Mouse (Mus musculus) large intestine, adult 2 months (tissue): ENCODE results near the gene Tsc2. TPM values are rescaled to one million over a fixed set of nuclear protein-coding genes. Genes with fewer than 3 reads are reported as not detected.

Source experiments
- DNase-seq: peaks from one replicate; pipeline ENCODE4 v3.0.0-alpha.2; 2012; ENCODE audit warnings: low read depth, low spot score
- WGBS: fragments of 180-500 bp; shearing (Covaris S2); methylation state at CpG from one replicate; pipeline ENCODE4 v1.1.7; 2018; 5-methylcytosine and 5-hydroxymethylcytosine counted together
- polyA plus RNA-seq: library from polyadenylated mRNA; depleted of rRNA; stranded (reverse); fragments of >200 nt; gene quantifications from 2 replicates; pipeline ENCODE4 v1.2.3, GENCODE M21; 2012

Gene Tsc2
- polyA plus RNA-seq, 1 experiment: 84.7 TPM

DNA sequence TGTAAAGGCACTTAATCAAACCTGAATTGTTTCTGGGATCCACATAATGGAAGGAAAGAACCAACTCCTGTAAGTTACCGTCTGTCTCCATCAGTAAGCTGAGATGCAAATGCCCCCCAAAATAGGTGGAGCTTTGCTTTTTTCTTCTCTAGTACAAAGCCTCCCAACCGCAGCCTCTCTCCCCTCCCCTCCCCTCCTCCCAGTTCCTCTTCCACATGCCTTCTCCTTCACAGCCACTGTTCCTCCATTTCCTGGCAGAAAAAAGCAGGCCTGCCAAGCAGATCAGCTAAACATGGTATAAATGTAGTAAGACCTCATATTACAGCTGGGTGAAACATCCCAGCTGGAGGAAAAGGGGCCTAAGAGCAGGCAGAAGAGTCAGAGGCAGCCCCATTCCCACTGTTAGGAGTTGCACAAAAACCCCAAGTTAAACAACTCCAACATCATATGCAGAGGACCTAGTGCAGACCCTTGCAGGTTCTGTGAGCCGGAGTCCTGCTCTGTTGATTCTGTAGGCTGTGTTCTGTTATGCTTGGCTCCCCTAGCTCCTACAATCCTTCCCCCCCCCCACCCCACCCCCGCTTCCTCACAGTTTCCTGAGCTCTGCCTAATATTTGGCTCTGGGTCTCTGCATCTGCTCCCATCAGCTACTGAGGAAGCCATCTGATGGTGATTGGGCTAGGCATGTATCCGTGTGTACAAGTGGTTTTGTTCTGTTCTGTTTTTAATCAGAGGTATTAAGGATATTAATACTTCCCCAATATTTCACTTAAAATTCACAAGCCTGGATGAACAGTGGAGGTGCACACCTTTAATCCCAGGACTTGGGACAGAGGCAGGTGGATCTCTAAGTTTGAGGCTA lies 48.6 kb downstream of the Tsc2 start:
- WGBS: 72% methylated on average over 5 of the region's 5 CpGs
- DNase-seq: no peak

DNA sequence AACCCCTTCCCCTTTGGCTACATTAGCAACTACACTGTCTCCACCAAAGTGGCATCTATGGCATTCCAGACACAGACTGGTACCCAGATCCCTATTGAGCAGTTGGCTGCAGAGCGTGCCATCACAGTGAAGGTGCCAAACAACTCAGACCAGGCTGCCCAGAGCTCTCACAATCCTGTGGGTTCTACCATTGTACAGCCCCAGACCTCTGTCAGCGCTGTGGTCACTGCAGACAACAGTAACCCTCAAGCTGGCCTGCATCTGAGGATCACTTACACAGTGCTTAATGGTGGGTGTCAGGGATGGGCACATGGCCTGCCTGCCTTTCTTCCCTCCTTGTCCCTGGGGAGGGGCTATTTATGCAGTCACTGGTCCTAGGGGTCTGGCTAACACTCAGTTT lies 52.1 kb downstream of the Tsc2 start:
- 99% methylated on average over 2 of the region's 2 CpGs for WGBS

DNA sequence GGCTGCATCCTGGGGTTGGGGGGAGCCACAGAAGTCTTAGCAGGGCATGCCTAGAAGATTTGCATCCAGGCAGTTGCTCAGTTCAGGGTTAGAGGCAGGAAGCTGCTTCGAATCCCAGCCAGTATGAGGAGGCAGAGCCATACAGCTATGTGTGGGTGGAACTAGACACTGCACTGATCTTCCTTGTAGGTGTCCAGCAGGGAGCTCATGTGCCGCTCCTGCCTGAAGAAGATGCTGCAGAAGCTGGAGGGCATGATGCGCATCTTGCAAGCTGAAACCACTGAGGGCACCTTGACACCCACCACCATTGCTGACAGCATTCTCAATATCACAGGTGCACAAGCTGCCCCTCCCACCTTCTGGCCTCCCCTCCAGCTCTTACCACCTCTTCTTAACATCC lies 52.9 kb downstream of the Tsc2 start:
- no peak for DNase-seq
- 91% methylated on average over 3 of the region's 3 CpGs for WGBS

More for the DNA sequence above, 52.1 kb downstream of the Tsc2 start:
- no peak for DNase-seq

DNA sequence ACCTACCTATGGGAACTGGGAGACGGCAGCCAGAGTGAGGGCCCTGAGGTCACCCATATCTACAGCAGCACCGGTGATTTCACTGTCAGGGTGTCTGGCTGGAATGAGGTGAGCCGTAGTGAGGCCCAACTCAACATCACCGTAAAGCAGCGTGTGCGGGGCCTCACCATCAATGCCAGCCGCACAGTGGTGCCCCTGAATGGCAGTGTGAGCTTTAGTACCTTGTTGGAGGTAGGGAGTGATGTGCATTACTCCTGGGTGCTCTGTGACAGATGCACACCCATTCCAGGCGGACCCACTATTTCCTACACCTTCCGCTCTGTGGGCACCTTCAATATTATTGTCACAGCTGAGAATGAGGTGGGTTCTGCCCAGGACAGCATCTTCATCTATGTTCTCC lies 58.6 kb downstream of the Tsc2 start:
- no peak for DNase-seq
- WGBS: 96% methylated on average over 9 of the region's 9 CpGs

DNA sequence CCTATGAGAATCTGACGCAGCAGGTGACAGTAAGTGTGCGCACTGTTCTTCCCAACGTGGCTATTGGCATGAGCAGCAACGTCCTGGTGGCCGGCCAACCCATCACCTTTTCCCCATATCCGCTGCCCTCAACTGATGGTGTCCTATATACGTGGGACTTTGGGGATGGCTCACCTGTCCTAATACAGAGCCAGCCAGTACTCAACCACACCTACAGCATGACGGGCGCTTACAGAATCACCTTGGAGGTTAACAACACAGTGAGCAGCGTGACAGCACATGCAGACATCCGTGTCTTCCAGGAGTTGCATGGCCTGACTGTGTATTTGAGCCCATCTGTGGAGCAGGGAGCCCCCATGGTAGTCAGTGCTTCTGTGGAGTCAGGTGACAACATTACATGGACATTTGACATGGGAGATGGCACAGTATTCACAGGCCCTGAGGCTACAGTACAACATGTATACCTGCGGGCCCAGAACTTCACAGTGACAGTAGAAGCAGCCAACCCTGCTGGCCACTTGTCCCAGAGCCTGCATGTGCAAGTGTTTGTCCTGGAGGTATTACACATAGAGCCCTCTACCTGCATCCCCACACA lies 59.7 kb downstream of the Tsc2 start:
- WGBS: 91% methylated on average over 12 of the region's 12 CpGs
- no peak for DNase-seq

DNA sequence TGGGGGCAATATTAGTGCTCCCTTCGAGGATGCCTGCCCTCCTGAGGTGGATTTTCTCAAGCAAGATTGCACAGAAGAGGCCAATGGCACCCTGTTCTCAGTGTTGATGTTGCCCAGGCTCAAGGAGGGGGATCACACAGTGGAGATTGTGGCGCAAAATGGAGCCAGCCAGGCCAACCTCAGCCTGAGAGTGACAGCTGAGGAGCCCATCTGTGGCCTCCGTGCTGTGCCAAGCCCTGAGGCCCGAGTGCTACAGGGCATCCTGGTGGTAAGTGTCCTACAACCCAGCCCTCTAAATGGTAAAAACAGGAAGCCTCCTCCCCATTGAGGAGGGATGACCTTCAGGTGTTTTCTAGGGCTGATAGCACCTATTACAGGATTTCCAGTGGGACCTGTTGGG lies 62.6 kb downstream of the Tsc2 start:
- no peak for DNase-seq
- WGBS: 84% methylated on average over 4 of the region's 4 CpGs

DNA sequence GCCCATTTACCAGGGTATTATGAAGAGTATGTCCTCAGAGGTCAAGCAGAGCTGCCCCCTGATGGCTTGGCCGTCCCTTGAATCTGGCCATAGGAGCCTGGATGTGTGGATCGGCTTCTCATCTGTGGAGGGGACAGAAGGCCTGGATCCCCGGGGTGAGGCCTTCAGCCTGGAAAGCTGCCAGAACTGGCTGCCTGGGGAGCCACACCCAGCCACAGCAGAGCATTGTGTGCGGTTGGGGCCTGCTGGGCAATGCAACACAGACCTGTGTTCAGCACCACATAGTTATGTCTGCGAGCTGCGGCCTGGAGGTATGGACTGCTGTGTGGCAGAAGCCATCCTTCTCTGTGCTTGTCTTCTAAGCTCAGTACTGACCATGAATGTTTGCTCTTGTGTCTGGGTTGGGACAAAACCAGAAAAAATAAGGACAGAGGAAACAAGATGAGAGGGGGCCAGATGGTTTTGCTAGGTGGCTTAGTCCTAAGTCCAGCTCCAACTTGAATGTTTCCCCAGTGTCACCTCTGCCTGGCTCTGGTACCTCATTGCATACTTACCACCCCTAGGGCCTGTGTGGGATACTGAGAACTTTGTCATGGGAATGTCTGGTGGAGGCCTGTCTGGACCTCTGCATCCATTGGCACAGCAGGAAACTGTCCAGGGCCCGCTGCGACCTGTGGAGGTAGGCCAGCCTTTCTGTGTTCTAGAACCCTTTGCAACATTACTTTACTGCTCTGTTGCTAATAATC lies 65.2 kb downstream of the Tsc2 start:
- WGBS: 31% methylated on average over 8 of the region's 8 CpGs
- peak; percentile 53 for DNase-seq

DNA sequence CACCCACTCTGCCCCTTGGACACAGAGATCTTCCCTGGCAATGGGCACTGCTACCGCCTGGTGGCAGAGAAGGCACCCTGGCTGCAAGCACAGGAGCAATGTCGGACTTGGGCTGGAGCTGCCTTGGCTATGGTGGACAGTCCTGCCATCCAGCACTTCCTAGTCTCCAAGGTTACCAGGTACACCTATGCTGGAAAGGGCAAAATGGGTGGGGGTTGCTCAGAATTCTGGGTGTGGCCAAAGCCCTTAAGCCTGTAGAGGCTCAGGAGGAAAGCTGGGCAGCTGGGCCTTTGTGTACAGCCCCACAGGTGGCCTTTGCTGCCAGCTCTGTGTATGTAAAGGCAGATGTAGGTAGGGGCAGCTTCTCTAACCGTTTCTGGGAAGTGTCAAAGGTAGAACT lies 66.6 kb downstream of the Tsc2 start:
- WGBS: 80% methylated on average over 3 of the region's 3 CpGs
- no peak for DNase-seq

DNA sequence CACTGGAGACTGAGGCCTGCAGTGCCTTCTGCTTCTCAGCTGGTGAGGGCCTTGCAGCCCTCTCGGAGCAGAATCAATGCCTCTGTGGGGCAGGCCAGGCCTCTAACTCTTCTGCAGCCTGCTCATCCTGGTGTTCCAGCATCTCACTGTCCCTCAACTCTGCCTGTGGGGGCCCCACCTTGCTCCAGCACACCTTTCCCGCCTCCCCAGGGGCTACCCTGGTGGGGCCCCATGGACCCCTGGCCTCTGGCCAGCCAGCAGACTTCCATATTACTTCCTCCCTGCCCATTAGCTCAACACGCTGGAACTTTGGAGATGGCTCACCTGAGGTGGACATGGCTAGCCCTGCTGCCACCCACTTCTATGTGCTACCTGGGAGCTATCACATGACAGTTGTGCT lies 67.3 kb downstream of the Tsc2 start:
- DNase-seq: no peak
- 73% methylated on average over 3 of the region's 3 CpGs for WGBS

DNA sequence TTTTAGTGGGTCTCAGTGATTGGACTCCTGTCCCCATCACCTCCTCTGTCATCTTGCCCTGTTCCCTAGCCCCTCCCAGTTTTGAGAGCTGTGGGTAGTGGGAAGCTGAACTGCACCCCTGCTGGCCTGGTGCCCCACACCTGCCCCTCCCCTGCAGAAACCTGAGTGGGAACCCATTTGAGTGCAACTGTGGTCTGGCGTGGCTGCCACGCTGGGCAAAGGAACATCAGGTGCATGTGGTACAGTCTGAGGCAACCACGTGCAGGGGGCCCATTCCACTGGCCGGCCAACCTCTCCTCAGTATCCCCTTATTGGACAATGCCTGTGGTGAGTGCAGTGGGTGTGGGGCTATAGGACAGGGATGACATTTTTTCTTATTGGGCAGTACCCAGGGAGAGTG lies 68.0 kb downstream of the Tsc2 start:
- 88% methylated on average over 4 of the region's 4 CpGs for WGBS
- DNase-seq: no peak

DNA sequence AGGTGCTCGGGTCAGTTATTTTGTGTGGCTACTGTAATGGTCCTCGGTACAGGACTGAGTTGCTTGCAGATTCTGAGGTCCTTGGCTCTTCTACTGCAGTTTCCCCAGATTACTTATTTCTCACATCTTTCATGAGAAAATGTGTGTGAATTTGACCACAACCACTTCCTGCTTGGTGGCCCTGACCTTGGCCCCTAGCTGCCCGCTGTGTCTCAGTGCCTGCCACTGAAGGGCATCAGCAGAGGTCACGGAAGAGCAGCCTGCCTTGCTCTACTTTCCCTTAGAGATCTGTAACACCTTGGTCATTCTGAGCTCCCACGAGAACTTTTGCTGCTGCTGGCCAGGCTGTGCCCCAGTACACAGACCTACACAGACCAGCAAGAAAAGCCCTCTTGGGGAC lies 68.8 kb downstream of the Tsc2 start:
- no peak for DNase-seq
- 76% methylated on average over 5 of the region's 5 CpGs for WGBS

DNA sequence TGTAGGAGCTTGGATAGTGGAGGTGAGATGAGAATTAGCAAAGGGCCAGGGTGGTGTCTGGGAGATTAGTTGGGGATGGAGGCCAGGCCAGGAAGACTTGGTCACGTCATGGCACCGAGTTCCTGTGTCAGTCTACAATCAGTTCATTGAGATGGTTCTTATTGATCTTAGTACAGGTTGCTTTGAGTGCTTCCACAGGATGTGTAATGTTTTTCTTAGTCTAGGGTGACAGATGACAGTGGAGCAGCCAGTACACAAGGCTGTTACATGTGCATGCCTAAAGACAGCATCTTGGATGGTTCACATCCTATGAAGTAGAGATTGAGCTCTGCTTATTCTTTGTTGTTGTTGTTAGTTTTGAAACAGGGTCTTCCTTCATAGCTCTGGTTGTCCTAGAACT lies 70.8 kb downstream of the Tsc2 start:
- WGBS: 97% methylated on average over 2 of the region's 2 CpGs

DNA sequence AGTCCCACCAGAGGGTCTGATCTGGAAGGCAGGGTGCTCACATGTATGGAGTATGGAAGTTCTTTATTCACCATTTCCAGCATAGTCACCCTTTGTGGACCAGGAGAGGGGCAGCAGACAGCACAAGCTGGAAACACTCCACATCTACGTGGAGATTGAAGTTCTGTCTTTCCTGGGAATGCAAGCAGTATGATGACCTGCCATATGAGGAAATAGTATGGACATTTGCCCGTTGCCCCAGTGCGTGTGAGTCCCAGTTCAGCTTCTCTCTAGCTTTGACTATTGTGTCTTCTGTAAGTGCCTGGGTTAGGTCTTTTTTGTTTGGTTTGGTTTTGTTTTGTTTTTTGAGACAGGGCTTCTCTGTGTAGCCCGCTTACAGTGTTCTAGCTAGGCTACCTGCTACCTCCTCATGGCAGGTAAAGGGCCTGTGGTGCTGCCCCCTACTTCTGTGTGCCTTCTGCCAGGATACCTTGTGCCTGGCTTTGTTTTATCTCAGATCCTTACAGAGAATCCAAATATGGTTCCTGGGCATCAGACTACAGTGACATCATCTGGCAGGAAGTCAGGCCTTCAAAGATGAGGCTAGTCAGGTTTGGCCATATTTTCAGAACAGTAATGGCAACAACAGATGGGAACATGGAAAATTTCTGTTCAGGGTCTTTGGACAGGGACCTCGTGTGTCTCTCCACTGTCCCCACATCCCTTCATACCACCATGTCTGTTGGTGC lies 72.0 kb downstream of the Tsc2 start:
- no peak for DNase-seq
- WGBS: 68% methylated on average over 5 of the region's 5 CpGs

More for the DNA sequence above, 70.8 kb downstream of the Tsc2 start:
- DNase-seq: no peak

DNA sequence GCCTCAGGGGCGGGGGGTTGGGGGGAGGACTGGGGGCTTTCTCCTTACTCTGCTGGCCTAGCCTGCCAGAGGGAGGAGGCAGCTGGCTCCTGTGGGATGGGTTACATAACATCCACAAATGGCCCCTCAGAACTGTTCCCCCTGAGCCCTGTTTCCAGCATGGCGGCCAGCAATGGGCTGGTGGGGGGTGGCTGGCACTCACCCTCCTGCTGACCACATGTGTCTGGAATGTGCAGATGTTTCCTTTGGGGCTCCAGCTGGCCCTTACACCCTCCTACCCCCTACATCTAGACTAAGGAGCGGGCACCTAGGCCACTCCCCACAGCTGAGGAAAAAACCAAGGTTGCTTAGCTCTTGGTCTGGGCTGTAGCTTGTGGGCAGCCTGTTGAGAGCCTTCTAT lies 73.3 kb downstream of the Tsc2 start:
- WGBS: 76% methylated on average over 3 of the region's 3 CpGs
- DNase-seq: no peak

DNA sequence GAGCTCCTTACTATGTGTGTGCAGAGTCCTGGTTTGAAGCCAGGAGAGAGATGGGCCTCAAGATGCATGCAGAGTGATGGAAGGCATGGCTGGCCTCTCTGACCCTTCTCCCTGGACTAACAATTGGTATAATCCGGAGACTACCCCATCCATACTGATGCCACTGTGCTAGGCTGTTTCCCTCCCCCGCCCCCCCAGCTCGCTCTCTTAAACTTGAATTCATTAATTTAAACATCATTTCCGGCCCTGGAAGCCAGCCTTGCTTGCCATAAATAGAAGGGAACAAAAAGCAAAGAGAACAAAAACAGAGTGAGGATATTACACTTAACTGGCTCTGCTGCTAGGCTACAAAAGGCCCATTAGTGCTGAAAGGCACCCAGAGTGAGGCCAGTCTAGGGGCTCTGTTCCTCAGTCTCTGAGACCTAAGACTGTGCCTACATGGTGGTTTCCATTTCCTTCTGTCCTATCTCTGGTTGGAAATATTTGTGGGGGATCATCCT lies 73.8 kb downstream of the Tsc2 start:
- DNase-seq: no peak
- WGBS: 71% methylated on average over 4 of the region's 4 CpGs

DNA sequence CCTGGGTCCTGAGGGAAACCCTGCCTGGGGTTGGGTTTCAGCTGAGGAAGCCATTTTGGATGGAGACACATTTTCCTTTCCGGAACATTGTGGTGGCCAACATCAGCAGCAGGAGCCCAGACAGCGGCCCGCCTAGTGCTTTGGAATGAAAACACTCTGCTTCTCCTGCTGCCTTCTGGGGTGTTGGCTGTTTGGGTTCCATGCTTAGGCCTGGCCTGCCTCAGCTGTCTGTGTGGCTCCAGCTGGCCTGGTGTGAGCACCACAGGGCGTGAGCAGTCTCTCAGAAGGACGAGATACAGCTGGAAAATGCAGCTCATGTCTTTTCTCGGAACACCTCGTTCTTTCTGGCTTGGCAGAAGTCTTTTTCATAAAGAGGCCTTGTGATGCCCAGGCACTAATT lies 75.3 kb downstream of the Tsc2 start:
- DNase-seq: no peak
- 62% methylated on average over 7 of the region's 7 CpGs for WGBS

DNA sequence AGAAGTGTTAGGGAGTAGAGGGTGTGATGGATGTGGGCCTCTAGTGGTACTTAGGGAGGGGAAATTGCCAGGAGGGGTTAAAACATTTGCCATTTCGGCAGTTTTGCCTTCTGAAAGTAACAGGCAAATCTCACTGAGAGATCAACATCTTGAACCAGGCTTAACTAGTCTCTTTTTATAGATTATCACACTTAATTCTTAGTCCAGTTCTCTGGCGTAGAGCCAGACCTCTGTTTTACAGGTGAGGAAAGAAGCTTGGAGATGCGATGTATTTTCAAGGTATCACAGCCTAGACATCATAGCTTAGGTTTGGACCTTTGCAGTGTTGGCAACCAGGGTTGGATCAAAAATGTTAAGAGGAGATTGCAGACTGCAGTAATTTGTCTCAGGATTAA lies 81.4 kb downstream of the Tsc2 start:
- no peak for DNase-seq
- 52% methylated on average over 3 of the region's 3 CpGs for WGBS

DNA sequence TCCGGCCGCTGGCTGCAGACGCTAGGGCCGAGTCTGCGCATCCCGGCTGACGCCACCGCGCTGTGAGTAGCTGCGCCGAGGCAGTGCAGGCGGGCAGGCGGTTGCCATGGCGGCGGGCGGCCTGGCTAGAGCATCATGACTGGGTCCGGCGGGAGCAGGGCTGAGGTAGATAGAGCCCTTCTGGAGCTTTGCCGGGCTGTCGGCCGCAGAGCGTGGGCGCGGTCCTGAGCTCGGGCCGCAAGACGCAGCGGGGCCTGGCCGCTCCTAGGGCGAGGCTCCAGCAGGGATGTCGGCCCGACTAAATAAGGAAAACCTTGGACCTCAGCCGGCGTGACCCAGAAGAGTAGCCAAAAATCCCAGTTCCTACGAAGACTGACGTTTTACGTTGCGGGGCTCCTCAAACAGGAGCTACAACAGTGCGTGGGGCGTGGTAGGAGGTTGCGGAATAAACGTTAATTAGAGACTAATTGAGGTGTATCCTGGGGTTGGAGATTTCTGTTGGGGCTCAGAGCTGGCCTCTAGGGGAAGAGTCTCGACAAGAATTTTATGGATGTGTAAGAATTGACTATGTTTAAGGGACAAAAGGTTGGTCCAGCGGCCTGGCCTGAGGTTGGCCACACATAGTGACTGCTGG lies 81.9 kb downstream of the Tsc2 start:
- WGBS: under 1% methylated on average over 44 of the region's 44 CpGs
- no peak for DNase-seq

DNA sequence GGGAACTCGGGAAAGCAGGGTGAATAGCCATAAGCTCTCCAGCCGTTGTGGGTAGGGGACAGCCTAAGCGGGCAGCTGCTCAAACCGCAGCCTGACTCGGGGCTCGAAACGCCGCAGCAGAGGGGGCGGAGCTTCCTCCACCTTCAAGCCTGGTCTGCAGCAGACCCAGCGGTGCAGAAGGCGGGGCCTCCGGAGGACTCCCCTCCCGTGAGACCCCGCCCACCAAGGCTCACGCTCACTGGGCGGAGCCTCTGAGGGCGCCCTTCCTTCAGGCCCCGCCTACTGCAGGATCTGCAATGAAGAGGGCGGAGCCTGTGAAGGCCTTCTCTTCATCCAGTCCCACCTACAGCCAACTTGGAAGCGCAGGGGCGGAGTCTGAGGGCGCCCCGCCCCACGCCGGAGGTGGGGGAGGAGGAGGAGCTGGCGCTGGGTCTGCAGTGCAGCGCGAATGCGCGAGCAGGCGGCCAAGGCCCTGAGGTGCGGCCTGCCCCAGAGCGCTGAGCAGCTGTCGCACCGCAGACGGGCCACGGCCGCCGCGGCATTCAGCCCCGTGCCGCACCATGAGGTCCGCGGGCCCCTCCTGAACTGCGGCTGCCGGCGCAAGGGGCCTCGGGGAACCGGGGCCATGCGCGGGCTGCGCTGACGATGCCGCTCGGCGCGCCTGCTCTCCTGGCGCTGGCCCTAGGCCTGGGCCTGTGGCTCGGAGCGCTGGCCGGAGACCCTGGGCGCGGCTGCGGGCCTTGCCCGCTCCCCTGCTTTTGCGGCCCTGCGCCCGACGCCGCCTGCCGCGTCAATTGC lies 82.6 kb downstream of the Tsc2 start, which contains the start of gene Pkd1:
Pkd1 (plus strand) TSS at position 217 of the 798 bp plus-strand sequence.
- DNase-seq: peak; percentile 99
- under 1% methylated on average over 72 of the region's 72 CpGs for WGBS
